Mouse (Mus musculus) layer of hippocampus, adult 8-10 months (tissue): ENCODE data around the gene Map4k1. TPM values are rescaled to one million over a fixed set of nuclear protein-coding genes. Genes with fewer than 3 reads are reported as not detected.

ENCODE experiments used
- DNase-seq, 2 experiments: peaks; one replicate each; pipeline ENCODE4 v3.0.0; 2022; ENCODE audit warnings: low spot score in 2 of 2
- total RNA-seq, 4 experiments: library from RNA; stranded (reverse); gene quantifications; 2 replicates each; pipeline ENCODE4 v1.2.4; 2022

Gene Map4k1
- total RNA-seq, 4 experiments from 2014 or later: 1.3 to 3.5 (median 1.7) TPM

DNA sequence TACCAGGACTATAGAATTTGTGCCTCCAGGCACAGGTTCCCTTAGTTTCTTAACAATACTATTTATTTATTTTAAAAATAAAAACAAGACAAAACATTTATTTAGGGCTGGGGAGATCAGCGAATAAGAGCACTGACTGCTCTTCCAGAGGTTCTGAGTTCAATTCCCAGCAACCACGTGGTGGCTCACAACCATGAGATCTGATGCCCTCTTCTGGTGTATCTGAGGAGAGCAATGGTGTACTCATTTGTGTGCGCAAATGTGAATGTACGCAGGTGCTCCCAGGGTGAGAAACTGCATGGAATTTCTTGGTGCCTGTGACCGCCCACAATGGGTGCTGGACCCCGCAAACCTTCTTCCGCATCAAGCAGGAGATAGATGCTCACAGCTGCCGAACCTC is 8.8 kb upstream of the Map4k1 start:
- no peak for DNase-seq

DNA sequence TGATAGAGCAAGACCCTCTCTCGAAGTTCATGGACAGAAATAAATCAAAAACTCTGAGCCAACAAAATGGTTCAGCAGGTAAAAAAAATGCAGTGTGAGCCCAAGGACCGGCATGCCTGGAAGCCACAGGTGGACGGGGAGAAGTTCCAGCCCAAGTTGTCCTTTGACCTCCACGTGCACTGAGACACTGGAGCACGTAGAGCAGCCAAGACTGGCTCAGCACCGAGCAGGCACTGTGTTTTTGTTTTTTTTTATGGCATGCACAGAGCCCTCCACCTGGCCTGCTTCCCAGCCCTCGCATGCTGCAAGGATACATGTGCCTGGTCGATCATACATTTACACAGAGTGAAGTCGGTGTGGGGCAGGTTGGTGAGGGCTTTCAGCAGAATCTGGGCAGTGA is 4.3 kb upstream of the Map4k1 start:
- no peak for DNase-seq

DNA sequence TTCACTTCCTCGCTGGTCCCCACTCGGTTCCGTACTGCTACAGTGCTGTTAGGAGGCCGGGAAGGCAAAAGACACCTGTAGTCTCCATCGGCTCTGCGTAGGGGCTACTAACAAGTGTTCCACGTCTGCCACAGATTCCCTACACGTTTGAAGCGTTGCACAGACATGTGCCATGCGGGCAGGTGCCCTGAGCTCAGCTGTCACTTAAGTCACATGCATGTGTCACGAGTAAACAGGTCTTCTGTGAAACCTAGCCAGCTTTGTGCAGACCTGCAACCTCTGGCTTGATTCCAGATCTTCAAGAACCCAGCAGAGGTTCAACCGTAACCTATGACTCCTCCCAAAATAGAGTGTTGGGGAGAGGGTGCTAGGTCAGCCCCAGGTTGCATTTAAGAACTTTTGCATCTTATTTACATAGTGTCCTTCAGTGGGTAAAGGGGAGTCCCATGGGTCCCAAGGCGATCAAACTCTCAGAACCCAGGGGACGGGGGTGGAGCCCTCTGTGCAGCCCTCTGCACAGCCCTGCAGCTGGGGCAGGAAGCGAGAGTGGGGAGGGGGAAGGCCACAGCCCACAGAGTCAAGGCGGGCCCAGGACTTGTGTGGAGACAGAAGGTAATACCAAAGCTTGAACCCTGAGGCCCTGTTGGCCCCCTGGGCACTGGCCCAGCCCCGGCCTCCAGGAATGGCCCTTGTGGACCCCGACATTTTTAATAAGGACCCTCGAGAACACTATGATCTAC is 594 bp downstream of the Map4k1 start:
- DNase-seq: no peak

DNA sequence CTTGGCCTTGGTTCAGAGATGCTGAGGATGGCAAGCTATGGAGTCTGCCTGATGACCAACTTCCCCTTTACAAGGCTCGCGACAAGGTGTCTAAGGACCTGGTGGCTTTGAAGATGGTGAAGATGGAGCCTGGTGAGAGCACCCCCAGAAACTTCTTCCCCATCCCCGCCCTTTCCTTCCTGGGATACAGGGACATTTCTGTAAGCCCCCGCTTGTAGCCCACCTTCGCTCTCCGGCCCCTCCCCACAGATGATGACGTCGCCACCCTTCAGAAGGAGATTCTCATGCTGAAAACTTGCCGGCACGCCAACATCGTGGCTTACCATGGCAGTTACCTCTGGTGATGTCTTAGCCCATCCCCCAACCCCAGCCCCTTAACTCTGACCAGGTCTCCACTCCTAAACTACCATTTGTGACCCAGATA is 1.3 kb downstream of the Map4k1 start:
- DNase-seq: no peak

DNA sequence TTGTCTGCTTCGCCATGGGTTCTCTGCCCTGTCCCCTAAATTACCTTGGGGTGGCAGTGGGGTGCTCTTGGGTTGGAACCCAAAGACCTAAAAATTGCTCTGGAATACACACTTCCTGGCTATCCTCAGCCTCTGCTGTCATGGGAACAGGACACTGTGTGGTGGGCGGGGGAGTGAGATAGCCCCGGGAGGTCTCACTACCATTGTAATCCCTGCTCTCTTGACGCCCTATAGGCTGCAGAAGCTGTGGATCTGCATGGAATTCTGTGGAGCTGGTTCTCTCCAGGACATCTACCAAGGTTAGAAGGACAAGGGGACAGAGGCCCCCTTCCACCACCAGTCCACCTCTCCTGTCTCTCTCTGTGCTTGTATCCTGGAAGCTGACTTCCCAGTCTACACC is 2.0 kb downstream of the Map4k1 start:
- DNase-seq: no peak

DNA sequence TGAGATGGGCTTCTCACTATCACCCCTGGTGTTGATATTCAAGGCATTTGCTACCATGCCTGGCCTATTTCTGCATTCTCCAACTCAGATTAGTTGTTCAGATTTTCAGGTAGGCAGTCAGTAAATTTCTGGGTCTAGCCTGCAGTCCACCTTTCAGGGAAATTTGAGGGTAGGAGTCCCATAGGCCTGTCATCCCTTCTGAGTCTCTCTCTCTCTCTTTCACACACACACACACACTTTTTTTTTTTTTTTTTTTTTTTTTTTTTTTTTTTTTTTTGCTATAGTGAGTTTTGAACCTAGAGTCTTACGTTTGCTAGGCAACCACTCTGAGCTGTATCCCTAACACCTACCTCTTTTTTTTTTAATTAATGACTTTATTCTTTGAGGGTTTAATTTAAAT is 2.6 kb downstream of the Map4k1 start:
- no peak for DNase-seq

DNA sequence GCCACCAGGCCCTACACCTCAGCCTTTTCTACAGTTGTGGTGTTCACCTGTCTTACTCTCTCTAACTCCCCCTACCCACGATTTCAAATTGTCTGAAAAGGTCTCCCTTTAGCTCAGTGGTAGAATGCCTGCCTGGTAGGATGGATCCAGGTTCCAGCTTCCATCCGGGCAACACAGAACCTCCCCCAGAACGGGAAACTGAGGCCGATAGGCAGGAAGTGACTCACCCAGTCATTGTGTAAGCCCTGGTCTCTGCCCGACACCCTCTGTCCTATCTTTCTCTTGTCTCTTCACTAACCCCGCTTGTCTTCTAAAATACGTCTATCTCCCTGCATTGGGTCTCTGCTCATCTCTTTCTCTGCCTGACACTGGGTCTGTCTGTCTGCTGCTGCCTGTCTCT is 3.4 kb downstream of the Map4k1 start:
- no peak for DNase-seq

DNA sequence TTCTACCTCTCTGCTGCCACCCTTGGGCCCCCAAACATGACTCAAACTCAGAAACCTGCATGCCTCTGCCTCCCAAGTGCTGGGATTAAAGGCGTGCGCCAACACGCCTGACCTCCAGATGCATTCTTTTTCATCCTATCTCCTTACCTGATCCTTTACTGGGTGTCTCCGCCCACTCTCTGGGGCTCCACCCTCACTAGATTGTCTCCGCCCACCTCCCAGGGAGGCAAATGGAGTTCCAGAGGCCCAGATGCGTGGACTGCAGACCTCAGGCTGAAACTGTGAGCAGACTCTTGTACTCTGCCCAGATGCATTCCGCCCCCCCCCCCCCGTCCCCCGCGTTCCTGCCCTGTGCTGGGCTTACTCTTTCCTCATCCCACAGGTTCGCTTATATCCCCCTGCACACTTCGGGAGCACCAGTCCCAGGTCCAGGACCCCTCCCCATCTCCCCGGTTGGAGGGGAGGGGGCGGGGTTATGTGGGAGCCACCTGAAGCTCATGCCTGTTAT is 9.0 kb downstream of the Map4k1 start:
- DNase-seq: no peak

DNA sequence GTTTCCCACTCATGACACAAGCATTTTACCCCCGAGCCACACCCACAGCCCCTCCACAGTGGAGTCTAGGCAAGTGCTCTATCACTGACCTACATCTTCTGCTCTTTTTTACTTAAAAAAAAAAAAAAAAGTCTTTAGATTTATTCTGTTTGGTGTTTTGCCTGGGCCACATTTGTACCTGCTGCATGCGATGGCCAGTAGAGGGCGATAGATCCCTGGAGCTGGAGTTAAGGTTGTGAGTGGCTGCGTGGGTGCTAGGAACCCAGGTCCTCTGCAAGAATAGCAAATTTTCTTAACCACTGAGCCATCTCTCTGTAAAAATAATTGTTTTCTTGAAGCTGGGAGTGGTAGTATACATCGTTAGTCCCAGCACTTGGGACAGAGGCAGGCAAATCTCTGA is 9.8 kb downstream of the Map4k1 start:
- DNase-seq: no peak

DNA sequence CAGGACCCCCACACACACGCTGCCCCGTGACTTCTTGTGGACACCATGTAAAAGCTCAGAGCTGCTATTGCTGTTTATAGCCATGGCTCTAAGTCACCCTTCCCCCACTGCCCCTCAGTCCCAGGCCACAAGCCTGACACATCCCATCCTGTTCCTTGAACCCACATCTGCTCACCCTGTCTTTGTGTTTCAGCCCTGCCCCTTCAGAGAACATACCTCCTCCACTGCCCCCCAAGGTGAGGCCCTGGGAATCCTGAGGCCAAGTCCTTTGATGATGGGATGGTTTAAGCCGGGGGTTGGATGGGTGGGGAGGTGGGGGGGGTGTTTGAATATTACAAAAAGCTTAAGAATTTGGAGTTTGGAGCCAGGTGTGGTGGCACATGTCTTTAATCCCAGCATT is 11.1 kb downstream of the Map4k1 start:
- no peak for DNase-seq

DNA sequence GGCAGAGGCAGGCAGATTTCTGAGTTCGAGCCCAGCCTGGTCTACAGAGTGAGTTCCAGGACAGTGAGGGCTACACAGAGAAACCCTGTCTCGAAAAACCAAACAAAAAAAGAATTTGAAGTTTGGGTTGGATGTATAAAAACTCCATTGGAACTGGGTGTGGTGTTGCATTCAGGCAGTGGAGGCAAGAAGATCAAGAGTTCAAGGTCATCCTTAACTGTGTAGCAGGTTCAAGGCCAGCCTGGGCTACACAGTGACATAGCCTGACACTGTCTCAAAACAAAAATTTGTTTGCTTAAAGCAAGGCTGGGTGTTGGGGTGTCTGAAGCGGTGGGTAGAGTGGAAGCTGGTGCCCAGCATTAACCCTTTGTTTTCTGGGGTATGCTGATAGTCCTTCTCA is 11.6 kb downstream of the Map4k1 start:
- DNase-seq: no peak

DNA sequence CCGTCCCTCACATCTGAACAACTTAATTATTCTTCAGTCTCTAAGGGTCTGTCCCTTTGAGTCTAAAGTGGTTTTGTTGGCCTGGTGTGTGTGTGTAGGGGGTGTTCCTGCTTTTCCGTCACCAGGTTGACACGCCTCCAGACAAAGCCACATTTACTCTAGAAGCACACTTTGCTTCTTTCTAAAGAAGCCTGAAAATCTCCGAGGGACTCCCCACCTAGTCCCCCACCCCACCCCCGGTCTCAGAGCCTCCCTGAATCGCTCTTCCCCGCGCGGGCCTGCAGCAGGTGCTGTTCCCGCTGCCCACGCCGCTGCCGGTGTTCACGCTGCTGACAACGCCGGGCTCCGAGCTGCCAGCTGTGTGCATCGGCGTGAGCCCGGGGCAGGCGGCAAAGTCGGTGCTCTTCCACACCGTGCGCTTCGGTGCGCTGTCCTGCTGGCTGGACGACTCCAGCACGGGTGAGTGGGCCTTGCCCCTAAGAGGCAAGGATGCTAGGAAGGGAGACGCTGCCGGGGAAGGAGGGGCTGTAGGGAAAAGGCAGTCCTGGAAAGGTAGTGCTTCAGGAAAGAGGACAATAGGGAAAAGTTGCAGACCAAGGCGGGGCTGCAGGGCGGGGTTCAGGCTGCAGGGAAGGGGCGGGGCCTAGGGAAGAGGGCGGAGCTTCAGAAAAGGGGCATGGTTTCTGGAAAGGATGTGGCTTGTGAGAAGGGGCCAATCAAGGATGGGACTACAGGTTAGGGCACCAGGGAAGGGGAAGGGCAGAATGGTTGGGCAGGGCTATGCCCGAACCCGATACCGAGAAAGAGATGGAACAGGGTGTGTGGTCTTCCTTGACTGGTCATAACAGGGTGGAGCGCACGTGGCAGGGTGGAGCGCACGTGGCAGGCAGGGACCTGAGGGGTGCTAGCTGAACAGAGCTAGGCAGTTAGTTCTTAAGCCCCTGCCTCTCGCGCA is 19.1 kb downstream of the Map4k1 start:
- no peak for DNase-seq

DNA sequence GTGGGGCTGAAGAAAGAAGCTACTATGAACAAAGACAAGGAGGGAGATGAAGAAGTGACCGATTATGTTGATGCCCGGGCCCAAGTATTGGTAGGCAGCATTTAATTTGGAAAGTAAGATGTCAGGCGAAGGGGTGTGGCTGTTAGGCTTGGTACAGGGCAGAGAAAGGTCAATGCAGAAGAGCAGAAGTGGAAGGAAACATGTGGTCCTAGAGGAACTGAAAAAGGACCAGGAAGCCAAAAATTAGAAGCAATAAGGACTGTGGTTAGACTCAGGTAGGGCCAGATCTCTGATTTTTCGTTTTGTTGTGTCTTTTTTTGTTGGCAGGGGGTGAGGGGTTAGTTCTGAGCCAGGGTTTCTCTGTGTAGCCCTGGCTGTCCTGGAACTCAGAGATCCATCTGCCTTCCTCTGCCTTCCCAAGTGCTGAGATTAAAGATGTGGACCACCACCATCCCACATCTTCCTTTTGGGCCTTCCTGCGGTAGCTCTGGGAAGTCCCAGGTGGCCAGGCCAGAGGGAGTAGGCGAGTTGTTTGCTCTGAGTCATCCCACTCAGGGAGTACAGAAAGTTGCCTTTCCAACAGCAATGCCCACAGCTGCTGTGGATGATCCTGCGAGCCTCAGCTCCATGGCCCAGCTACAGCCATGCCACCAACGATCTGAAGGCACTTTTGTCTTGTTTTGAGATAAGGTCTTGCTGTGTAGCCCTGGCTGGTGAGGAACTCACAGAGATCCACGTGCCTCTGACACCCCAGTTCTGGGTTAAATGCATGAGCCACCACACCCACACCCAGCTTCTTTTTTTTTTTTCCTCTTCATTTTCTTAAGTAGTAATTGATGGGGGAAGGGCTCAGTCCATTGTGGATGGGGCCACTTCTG is 25.6 kb downstream of the Map4k1 start:
- DNase-seq: no peak

DNA sequence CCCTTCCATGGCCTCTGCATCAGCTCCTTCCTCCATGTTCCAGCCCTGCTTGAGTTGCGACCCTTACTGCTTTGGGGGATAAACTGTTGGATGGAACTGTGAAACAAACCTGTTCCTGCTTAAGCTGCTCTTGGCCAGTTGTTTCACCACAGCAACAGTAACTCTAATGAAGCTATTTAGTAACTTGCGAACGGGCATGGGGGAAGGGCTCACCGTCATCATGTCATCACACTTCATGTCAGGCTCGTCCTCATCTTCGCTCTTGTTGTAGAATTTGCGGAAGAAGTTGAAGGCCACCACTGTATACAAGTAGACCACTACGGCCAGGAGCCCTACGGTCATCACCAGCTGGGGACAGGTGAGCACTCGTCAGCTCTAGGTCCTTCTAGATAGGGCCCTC is 26.3 kb downstream of the Map4k1 start:
- no peak for DNase-seq

DNA sequence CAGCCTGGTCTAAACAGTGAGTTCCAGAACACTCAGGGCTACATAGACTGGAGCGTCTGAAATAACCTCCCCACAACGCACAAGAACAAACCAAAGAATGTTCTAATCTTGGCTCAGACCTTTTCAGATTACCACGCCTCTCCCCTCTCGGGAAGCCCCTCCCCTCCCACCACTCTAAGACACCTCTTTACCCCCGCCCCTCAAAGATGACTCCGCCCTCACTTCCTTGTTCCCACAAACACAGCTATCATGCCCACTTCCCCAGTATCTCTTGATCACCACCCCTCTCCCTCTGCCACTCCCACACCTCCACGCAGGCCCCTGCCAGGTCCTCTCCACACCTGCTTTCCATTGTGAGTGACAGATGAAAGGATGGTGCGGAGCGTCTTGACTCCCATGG is 26.9 kb downstream of the Map4k1 start:
- no peak for DNase-seq

DNA sequence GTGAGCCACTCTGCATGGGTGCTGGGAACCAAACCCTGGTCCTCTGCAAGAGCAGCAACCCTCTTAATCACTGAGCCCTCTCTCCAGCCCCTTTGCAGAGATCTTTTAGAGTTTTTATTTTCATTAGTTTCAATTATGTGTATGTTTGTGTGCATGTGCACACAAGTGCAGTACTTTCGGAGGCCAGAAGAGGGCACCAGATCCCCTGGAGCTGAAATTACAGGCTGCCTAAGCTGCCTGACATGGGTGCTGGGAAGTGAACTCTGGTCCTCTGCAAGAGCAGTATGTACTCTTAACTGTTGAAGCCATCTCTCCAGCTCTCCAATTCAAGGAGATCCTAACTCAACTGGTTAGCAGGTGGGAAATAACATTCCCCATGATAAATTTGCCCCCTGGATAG is 33.1 kb downstream of the Map4k1 start:
- no peak for DNase-seq

DNA sequence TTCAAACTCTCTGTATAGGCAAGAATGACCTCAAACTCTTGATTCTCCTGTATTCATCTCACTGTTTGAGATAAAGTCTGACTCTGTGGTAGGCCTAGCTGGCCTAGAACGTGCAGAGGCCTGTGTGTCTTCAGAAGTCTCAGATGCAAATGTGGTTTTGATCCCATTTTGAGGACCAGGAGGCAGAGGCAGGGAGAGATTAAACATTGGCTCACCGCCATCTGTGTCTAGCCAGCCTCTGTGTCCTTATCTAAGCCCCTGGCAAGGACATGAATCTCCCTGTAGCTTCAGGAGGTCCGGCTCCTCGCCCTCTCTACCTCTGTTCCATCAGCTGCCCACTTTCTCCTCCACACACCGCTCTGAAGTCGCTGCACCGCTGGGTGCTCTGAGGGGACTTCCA is 34.6 kb downstream of the Map4k1 start:
- no peak for DNase-seq

DNA sequence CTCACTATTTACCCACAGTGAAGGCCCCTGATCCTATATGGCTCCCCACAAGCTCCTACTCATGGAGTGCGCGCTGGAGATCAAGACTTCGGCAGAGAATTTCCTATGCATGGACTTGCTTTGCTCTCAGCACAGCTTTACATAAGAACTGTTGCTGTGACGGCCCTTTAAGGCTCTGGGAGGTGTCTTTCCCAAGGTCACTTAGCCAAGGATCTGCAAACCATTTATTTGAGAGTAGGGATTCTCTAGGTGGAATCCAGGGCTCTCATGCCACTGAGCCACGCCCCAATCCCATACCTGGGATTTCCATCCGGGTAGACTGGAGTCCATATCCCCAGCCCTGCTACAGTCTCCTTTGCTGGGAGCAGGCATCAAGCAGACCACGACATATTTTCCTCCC is 35.4 kb downstream of the Map4k1 start:
- no peak for DNase-seq

DNA sequence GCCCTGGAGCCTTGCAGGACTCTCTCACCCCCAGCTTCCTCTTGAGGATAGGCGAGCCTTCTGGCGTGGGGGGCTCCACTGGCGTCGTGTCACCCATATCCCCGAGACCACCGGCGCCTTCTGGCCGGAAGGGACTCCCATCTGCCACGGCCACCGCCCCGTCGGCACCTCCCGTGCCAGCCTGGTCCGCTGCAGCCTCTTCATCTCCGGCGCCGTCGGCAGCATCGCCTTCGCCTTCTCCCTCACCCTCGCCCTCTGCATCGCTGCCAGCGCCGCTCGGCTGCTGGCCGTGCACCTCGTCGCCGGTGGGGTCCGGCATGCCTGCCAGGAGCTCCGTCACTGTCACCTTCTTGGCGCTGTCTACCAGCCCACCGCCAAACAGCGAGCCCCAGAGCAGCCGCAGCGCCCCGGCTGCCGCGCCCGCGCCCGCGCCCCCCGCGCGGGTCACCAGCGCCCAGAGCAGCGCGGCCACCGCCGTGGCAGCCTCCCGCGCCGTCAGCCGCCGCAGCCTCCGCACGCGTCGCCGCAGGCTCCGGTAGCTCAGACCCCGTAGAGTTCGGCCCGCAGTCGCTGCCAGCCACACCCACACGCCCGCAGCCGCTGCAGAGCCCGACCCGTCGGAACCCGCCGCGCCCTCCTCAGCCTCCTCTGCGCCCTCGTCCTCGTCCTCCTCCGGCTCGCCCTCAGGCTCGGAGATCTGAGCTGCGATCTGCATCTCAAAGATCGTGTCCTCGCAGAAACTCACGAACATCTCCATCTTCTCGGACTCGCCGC is 37.8 kb downstream of the Map4k1 start:
- DNase-seq: no peak

DNA sequence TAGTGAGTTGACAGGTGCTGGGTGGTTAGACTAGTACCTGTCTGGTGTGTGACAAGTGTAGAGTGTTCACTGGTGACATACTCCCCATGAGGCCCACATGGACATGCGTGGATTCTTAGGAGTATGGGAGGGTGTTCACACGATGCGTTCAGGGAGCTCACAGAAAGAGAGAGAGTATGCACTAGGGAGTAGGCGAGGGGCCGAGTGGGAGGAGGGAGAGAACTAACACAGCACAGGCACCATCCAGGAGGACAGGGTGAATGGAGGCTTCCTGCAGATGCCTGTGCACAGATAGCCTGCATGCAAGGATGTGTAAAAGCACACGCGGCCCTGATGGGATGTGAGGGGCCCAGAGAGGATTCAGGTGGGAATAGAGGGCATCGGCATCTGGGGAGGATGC is 40.6 kb downstream of the Map4k1 start:
- DNase-seq: no peak

DNA sequence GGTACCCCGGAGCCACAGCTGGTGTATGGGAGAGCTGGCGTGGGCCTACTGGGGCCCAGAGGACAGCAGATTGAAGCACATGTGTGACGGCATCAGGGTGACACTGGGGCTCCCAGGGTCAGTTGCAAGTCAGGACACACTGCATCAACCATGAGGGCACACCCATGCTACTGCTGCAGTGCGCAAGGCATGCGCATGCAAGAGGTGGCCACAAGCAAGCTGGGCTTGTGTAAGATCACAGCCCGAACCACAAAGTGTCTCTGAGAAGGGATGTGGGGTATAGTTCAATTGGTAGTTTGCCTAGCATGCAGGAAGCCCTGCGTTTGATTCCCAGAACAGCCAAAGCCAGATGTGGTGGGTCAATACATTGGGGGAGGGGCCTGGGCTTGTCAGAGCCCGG is 41.7 kb downstream of the Map4k1 start:
- no peak for DNase-seq
